Mouse (Mus musculus): ENCODE results near the gene Rtn4. TPM values are rescaled to one million over a fixed set of nuclear protein-coding genes. Genes with fewer than 3 reads are reported as not detected.

Gene Rtn4
- 100 to 1,000 TPM; 354 to 360 TPM for total RNA-seq (2021)
- 271 and 284 TPM in 2 replicates for polyA plus RNA-seq (2012; rRNA removed)
- long read RNA-seq, full-length matches to known transcripts = 157 of 166 reads
- long read RNA-seq, partial matches to known transcripts = 3 of 166 reads
- long read RNA-seq, other reads (novel, unspliced or antisense) = 6 of 166 reads

DNA sequence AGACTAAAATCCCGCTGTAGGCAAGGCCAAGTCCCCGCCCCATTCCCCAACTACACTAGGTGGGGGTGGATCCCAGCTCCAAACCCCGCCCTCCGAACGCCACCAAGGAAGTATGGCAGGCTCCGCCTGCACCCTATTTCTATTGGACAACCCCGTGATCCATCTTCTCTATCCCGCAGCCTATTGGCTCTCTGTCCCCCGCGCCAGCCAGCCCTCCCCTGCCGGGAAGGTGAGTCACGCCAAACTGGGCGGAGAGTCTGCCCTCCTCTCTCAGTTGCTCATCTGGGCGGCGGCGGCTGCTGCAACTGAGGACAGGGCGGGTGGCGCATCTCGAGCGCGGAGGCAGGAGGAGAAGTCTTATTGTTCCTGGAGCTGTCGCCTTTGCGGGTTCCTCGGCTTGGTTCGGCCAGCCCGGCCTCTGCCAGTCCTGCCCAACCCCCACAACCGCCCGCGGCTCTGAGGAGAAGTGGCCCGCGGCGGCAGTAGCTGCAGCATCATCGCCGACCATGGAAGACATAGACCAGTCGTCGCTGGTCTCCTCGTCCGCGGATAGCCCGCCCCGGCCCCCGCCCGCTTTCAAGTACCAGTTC is at the start of gene Rtn4:
Gene Rtn4 (plus strand): TSS at position 265 of the 590 bp plus-strand sequence.
- peak; percentile 99 for DNase-seq

DNA sequence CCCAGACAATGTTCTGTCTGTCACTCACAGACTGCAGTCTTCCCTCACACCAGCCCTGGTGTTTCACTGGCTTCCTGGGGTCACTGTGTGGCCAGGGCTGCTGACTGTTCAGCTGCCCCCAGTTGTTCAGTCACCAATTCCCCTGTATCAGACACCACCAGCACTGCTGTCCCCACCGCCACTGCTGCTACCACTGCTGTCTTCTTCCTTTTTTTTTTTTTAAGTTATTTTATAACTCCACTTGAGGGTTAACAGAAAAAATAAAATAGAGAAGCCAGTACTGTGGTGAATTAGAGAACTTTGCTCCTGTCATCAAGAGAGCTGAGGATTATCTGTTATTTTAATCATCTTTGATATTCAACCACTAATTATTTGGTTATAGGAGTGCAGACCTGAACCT is 48.3 kb upstream of the Rtn4 start:
- no peak for DNase-seq

DNA sequence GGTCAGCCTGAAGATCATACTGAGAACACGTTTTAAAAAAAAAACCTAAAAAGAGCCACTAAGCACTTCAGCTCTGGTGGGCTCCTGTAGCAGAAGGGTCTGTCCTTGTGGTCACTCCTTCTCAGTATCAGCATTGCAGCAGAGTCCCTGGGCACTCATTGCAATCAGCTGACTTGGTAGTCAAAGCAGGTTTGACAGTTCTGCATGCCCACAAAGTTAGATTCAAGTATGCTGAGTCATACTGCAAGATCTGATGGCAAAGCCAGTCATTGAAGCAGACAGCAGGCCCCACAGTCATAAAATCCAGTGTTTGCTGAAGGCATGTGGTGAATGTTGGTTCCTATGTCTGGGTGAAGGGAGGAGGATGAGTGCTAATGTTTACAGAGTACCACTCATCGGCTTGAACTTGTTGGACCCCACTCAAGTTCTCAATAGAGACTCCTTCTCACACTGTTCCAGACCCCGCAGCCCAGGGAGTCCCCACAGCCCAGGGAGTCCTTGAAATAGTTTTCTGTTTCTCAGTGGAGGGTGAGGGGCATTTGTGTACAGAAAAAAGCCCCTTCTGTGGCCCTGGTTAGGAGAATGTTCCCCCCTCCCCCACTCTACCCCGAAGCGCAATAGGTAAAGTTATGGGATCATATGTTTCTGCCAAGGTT is 47.2 kb upstream of the Rtn4 start:
- DNase-seq = peak; percentile 63

DNA sequence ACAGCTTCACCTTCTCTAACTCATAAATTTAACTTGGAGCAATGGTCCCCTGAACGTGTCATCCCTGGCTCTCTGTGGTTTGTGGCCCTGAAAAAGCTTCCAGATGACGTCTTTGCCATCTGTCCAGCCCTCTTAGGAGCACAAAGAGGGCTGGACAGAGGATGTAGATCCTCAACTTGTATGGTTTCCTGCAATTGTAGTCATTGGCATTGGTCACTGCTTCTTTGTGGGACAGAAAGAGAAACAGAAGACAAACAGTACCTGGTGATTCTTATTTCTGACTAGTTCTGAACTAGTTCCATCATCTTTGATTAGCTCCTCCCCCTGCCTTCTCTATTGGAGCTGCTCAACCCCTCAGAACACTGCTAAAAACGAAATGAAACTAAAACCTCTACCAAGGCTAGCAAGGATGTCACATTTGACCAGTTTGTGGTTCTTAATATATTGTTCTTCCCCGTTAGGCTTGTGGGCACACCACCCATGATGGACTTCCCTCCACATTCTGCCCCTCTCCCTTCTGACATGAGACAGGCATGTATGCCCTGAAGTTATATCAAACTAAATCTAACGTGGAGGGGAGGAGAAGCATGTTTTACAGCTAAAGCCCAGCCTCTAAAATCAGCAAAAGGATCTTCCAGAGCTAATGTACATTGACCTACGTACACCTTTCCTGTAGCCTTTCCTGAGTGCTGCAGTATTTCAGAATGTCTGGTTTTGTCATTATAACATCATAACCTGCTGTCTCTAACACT is 45.0 kb upstream of the Rtn4 start:
- peak; percentile 53 for DNase-seq

DNA sequence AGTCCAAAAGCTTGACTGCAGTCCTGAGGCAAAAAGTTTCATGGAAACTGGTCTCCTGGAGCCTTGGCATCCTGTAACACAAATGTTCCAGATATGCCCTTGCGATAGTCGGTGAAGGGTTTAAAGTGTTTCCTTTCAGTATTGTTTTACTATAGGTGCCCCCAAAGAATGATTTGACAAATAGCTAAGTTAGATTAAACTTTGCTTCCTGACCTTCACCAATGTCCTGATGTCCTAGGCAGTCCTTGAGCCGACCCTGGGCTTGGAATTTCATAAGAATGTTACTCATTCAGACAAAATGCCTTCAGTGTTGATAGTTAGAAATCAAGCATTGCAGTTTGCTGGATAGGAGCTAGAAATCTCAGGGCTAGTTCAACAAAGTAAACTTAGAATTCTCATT is 37.4 kb upstream of the Rtn4 start:
- DNase-seq = peak; percentile 52

DNA sequence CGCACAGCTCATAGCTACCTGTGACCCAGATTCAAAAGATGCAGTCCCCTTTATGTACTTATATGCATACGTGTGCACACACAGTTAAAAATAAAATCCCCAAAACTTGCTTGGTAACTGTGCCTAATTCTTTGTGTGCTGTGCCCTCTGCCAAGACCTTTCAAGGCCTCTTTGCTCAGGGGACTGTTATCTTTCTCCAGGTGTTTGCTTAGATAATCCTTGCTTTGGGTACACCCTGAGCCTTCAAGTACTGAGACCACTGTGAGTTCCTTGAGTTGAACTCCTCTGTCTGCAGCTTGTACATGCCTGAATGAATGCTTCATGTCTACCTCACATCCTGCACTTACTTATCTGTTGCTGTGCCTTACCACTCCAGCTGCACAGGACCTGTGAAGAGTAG is 32.0 kb upstream of the Rtn4 start:
- no peak for DNase-seq

DNA sequence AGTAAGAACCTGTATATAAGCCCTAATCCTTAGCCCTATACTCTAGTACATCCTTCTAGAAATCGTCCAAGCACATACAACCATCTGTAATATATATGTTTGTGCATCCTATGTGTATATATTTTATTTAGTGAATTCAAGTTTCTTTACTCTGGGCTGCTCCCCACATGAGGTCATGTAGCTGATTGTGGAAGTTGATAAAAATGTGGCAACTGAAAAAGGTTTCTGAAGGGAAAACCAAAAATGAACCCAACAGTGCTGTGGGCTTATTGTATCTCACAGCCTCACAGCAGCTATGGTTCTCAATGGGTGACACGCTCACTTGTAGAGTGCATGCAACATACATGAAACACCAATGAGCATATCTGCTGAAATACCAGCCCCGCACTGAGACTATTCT is 25.1 kb upstream of the Rtn4 start:
- DNase-seq = no peak

DNA sequence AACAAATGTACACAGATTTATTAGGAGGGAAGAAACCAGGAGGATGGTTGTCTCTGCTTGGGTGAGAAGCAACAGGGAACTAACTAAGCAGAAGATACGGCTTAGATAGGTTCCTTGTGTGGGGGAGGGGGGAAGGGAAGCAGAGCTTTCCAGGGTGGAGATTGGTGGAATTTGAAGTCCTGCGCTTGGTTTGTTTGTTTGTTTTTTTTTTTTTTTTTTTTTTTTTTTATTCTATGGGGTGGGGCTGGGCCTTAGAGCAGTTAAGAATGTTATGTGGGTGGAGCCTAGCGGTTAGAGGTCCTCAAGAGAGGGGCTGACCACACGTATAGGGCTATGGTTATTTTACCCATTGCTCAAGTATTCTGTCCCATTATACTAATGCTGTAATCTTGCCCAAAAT is 23.0 kb upstream of the Rtn4 start:
- no peak for DNase-seq

DNA sequence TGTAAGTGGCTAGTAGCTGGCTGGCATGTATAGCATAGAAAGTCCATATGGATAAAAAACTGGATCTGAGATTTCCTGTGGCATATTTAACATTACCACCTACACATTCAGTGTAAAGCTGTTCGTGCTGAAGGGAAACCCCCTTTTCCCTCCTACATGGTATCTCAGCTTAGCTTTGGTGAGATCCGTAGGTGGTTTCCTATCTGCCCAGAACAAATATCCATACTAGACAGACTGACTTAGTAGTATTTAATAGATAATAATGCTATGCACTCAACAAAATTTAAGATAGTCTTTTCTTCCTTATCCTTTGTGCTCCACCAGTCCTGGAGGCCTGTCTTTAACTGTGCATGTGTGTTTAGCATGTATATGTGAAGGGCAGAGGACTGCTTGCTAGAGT is 19.4 kb upstream of the Rtn4 start:
- no peak for DNase-seq

DNA sequence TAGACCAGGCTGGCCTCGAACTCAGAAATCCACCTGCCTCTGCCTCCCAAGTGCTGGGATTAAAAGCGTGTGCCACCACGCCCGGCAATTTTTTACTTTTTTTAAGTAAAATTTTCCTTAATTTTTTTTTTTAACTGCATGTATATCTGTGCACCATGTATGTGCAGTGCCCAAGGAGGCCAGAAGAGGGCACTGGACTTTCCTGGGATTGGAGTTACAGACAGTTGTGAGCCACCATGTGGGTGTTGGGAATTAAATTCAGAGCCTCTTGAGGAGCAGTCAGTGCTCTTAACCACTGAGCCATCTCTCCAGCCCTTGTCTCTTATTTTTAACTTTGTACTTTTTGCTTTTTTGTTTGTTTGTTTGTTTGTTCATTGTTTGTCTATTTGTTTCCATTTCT is 16.0 kb upstream of the Rtn4 start:
- DNase-seq = no peak

DNA sequence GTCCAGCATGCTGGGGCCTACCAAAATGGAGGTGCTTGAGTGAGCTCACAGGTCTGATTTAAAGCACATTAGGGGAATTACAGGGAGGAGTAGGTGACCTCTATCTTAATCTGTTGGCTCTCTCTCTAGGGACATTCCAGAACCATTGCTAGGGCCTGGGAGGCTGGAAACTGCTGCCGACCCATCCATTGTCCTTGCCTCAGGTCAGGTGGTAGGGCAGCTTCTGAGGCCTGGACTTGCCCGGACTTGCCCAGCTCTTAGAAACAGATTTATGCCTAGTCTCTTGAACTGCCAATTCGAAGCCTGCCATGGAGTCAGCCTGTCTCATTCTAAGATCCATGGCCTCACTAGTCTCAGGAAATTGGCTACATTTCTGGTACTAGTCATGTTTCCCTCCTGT is 12.8 kb upstream of the Rtn4 start:
- no peak for DNase-seq

DNA sequence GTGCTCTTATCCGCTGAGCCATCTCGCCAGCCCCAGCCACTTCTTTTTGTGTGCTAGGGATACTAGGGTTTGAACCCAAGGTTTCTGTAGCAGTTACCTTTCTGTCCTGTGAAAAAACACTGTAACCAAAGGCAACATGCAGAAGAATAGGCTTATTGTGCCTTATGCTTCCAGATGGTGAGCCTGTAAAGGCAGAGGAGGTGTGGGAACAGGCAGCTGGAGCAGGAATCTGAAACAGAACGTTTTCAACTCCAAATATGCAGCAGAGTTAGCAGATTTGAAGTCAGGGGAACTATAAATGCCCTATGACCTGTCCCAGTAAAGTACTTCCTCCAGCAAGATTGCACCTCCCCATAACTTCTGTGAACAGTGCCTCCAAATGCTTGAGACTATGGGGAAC is 12.0 kb upstream of the Rtn4 start:
- DNase-seq = no peak

DNA sequence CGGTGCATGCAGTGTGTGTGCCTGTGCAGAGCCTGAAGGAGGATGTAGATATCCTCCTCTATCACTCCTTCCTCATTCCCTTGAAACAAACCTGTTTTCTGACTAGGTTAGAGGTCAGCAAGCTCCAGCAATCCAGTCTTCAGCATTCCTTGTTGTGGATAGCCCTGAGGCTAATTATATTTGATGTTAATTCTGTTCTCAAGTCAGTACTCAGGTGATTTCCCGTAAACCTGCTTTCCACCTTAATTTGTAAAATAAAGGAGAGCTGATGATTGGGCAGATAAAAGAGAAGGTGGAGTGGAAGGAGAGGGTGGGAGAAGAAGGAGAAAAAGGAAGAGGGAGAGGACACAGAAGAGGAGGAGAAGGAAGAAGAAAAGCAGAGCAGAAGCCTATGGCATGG is 8.5 kb upstream of the Rtn4 start:
- DNase-seq = no peak

DNA sequence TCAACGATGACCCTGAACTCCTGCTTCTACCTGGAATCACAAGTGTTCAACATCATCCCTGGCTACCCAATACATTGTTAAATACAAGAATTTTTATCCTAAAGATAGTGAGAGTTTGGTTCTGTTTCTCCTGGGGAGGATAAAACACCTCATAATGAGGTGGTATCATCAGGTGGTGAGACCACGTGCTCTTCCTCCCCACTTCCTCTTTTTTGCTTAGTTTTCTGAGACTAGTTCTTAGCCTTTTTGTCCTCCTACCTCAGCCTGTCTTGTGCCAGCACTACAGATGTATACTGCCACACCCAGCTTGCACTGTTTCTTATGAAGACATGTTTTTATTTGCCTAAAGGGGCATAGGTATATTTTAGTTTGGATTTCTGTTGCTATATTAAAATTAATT is 6.6 kb upstream of the Rtn4 start:
- no peak for DNase-seq

DNA sequence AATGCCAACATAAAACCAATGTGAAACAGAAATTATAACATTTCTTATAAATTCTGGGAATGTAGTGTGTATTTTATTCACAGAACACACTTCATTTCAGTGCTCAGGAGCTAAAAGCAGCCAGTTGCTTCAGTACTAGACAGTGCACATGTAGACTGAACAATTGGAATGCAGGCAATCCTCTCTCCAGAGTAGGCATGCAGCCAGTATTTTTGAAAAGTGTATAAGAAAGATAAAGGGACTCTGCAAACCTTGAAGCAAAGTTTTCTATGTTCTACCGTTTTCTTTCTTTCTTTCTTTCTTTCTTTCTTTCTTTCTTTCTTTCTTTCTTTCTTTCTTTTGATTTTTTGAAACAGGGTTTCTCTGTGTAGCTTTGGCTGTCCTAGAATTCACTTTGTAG is 1.2 kb upstream of the Rtn4 start:
- DNase-seq = no peak

DNA sequence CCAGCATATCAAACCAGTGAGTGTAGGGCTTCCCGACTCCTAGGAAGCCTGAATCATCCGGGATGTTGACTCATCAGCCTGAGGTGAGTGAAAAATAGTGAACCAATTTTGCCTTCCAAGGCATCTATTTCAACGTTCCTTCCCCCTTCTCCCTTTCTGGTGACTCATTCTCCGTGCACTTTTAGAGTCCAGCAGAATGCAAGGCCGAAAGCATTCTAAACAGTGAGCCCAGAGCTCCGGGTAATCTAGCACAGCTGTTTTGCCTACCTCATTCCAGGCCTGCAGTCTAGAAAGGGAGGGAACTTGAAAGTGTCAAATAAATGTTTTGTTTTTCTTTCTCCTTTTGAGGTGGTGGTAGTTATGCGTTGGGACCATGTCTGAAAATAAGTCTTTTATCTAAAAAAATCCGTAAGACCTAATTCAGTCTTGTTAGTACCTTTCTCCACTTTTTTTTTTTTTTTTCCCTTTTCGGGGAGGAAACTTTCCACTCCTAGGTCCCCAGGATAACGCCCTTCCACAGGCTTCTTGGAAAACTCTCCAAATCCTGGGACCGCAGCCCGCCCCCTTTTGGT is 550 bp upstream of the Rtn4 start:
- DNase-seq = peak; percentile 86

DNA sequence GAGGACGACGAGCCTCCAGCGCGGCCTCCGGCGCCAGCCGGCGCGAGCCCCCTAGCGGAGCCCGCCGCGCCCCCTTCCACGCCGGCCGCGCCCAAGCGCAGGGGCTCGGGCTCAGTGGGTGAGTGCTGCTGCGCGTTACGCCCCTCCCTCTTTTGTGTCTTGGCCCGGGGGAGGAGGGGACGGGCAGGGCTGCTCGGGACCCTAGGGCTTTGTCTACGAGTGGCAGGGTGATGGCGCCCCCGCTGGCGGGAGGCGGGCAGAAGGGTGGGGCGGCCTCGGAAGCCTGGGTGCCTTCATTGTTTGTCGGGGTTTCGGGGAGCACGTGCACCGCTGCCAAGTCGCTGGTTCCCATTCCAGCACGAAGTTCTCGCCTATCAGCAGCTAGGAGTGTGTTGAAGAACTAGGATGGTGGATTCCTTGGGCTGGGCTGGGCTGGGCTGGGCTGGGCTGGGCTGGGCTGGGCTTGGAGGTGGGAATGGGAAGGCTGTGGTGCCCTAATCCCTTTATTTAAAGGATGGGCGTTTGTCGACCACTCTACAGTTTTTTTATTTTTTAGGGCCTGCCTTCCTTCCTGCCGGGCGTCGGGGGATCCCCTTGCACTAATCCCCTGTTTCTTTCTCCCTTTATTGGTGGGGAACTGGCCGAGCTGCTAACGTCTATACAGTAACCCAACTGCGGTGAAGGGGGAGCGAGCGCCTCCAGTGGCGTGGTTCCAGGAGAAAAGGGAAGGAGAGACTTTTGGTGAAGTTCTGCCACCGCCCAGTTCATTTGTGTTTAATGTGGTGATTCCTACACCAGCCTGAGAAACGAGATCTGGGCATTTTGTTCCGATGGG is 1.0 kb downstream of the Rtn4 start:
- DNase-seq = peak; percentile 93

DNA sequence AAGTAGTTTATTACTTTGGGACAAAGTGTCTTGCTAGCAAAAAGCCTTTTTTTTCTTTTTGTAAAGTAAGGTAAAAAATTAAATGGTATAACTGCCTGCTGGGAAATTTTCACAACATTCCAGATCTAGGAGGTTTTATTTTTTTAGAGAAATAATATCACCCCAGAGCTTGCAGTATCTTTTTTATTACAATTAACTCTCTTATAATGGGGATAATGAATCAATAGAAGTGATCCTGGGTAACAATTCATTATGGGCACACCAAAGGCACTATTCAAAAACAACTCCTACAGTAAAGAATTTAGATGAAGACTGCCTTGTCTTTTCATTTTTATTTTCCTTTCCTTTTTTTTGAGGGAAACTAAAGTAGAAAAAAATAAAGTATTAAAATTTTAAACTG is 2.0 kb downstream of the Rtn4 start:
- no peak for DNase-seq

DNA sequence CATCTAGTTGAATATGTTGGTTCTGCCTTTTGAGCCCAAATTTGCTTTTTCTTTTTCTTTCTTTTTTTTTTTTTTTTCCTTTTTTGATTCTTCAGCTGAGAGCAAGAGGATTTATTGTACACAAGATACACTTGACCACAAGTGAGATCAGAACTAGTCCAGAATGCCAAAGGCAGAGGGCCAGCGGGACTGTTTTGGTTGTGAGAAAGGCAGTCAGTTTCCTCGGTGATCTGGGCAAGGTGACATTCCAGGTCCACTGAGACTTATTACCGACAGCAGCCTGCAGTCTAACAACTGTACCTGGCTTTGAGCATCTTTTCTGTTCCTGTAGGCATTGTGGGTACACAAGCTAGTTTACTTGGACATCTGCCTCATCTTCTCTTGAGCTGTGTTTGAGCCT is 10.0 kb downstream of the Rtn4 start:
- DNase-seq = no peak

DNA sequence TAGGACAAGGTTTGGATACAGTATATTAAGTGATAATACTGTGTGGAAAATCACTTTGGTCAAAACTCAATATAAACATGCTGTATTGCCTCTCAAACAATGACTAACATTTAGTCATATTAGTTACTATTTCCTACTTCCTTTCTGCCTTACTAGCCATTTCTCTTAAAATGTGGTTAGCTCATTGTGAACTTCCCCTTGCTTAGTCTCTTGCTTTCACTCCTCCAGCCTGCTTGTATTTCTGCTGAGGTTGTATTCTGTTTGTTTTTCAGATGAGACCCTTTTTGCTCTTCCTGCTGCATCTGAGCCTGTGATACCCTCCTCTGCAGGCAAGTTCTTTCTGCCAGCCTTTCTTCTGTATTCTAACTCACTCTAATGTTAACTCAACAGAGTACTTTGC is 12.5 kb downstream of the Rtn4 start:
- DNase-seq = no peak

DNA sequence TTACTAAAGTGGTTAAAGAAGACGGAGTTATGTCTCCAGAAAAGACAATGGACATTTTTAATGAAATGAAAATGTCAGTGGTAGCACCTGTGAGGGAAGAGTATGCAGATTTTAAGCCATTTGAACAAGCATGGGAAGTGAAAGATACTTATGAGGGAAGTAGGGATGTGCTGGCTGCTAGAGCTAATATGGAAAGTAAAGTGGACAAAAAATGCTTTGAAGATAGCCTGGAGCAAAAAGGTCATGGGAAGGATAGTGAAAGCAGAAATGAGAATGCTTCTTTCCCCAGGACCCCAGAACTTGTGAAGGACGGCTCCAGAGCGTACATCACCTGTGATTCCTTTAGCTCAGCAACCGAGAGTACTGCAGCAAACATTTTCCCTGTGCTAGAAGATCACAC is 14.1 kb downstream of the Rtn4 start:
- DNase-seq = no peak

DNA sequence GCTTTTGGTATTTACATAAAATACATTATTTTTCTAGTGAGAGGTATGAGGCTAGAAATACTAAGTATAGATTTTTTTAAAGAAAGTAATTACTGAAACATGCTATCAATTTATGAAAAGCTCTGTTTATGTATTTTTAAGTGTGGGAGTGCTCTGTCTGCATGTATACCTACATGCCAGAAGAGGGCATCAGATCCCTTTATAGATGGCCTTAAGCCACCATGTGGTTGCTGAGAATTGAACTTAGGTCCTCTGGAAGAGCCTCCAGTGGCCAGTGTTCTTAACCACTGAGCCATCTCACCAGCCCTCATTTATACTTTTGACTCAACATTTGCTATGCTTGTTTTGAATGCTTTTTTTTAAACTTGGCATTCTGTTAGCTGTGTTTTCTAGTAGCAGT is 16.8 kb downstream of the Rtn4 start:
- DNase-seq = no peak

Measured in adrenal gland, adult 2 months (tissue).